Mouse (Mus musculus) cerebellum, postnatal 36 days (tissue): Measurements from ENCODE around the gene C1qtnf5.
A peak's percentile ranks its signal among the peaks of the same experiment; 100 is the strongest.
"Not testable (repeated sequence)": the region's sequence is repeated elsewhere in the genome, so short reads cannot be mapped to it uniquely, and the experiment has no call there.

Source experiments
- DNase-seq, 2 experiments: peaks; one replicate each; pipeline ENCODE4 v3.0.0; 2021 to 2022; ENCODE audit warnings: mixed read lengths in 2 of 2

C1qtnf5 gene

GRCm38 (mm10) chr9:44106596-44106995 is 449 bp upstream of the C1qtnf5 start:
- DNase-seq: peak; percentile 51 to 55

GRCm38 (mm10) chr9:44107557-44108179 is 623 bp downstream of the C1qtnf5 start:
- DNase-seq: peak in 1 of 2 experiments; percentile 63

GRCm38 (mm10) chr9:44108269-44109055 is 1.4 kb downstream of the C1qtnf5 start:
- no peak for DNase-seq

- DNase-seq: peak; percentile 79 to 88
Observed at GRCm38 (mm10) chr9:44109360-44110095, 2.5 kb downstream of the C1qtnf5 start.

GRCm38 (mm10) chr9:44111909-44112308 is 4.9 kb downstream of the C1qtnf5 start:
- DNase-seq: not testable (repeated sequence)

GRCm38 (mm10) chr9:44113105-44113789 is 6.2 kb downstream of the C1qtnf5 start, which contains the start of the genes Gm49380 and Rnf26:
Gene Gm49380, minus strand, starts transcription at chr9:44113500.
Gene Rnf26, minus strand, starts transcription at chr9:44113517.
- peak; percentile 95 to 97 for DNase-seq

- DNase-seq: no peak
Observed at GRCm38 (mm10) chr9:44114453-44114852, 7.4 kb downstream of the C1qtnf5 start.

GRCm38 (mm10) chr9:44115599-44115998 is 8.6 kb downstream of the C1qtnf5 start:
- no peak for DNase-seq

- DNase-seq: no peak
Observed at GRCm38 (mm10) chr9:44116182-44116581, 9.1 kb downstream of the C1qtnf5 start.

- peak in 1 of 2 experiments; percentile 41 for DNase-seq
Observed at GRCm38 (mm10) chr9:44119011-44119410, 12.0 kb downstream of the C1qtnf5 start.

- DNase-seq: no peak
Observed at GRCm38 (mm10) chr9:44119948-44120465, 13.0 kb downstream of the C1qtnf5 start.

- no peak for DNase-seq
Observed at GRCm38 (mm10) chr9:44124317-44124716, 17.3 kb downstream of the C1qtnf5 start.

- no peak for DNase-seq
Observed at GRCm38 (mm10) chr9:44125026-44125425, 18.0 kb downstream of the C1qtnf5 start.

- peak; percentile 87 to 94 for DNase-seq
Observed at GRCm38 (mm10) chr9:44125546-44126428, 18.7 kb downstream of the C1qtnf5 start.

- DNase-seq: no peak
Observed at GRCm38 (mm10) chr9:44126746-44127145, 19.7 kb downstream of the C1qtnf5 start.

- no peak for DNase-seq
Observed at GRCm38 (mm10) chr9:44127351-44127801, 20.3 kb downstream of the C1qtnf5 start.

- DNase-seq: no peak
Observed at GRCm38 (mm10) chr9:44129633-44130032, 22.6 kb downstream of the C1qtnf5 start.

GRCm38 (mm10) chr9:44130034-44130433 is 23.0 kb downstream of the C1qtnf5 start:
- peak in 1 of 2 experiments; percentile 47 for DNase-seq

- no peak for DNase-seq
Observed at GRCm38 (mm10) chr9:44130581-44131275, 23.7 kb downstream of the C1qtnf5 start.

- DNase-seq: no peak
Observed at GRCm38 (mm10) chr9:44131276-44131590, 24.2 kb downstream of the C1qtnf5 start.

GRCm38 (mm10) chr9:44132200-44132599 is 25.2 kb downstream of the C1qtnf5 start:
- DNase-seq: no peak
